7 mouse cellular contexts compared by ENCODE assay signal in genomic region chr3:153944335-153944990, GRCm38 (mm10). TPM values are rescaled to one million over a fixed set of nuclear protein-coding genes. Genes with fewer than 3 reads are reported as not detected.
DNase-seq lines count a peak whose midpoint lies in the region; ATAC-seq lines count a peak whose summit lies in the region.

Gene Acadm (minus strand): TSS chr3:153944632.

- H3K9ac ChIP-seq in intestine, embryonic 15.5 days = peak within 1 kb of the TSS; percentile 82

- WGBS in intestine, embryonic 15.5 days = under 1% methylated on average over 41 of the region's 41 CpGs
- WGBS in midbrain, embryonic 10.5 days = under 1% methylated on average over 41 of the region's 41 CpGs

- peak within 1 kb of the TSS; percentile 73 for H3K4me2 ChIP-seq in intestine, embryonic 15.5 days (replicated peaks)

- no peaks in the 10 kb centered on the region for H3K9me3 ChIP-seq in intestine, embryonic 15.5 days
- H3K9me3 ChIP-seq in midbrain, embryonic 10.5 days (replicated peaks) = no peaks in the 10 kb centered on the region

- H3K36me3 ChIP-seq in intestine, embryonic 15.5 days = no peaks in the 10 kb centered on the region
- peaks cover 12% of the 10 kb centered on the region for H3K36me3 ChIP-seq in midbrain, embryonic 10.5 days

- intact Hi-C loops in gastrocnemius, postnatal 36 days (cut with DNase I) = loop anchor here (2.0 to 10.0 kb wide), 2 partner anchors 32 to 650 kb away; partner anchors contain the start of genes Cryz, Rabggtb and Tyw3
- intact Hi-C loops in left cerebral cortex, postnatal 25 days (cut with DNase I) = loop anchor here (2.0 kb wide), 1 partner anchor 32 kb away; the partner anchor contains the start of gene Rabggtb

- ATAC-seq in intestine, embryonic 15.5 days = peak; percentile 98

- H3K27ac ChIP-seq in intestine, embryonic 15.5 days = peak within 1 kb of the TSS; percentile 86
- peak within 1 kb of the TSS; percentile 94 for H3K27ac ChIP-seq in midbrain, embryonic 10.5 days (replicated peaks)

- H3K4me3 ChIP-seq in intestine, embryonic 15.5 days (replicated peaks) = peak within 1 kb of the TSS; percentile 83
- peak within 1 kb of the TSS; percentile 87 for H3K4me3 ChIP-seq in midbrain, embryonic 10.5 days

- H3K4me1 ChIP-seq in intestine, embryonic 15.5 days (replicated peaks) = peaks cover 5% of the 10 kb centered on the region
- peaks cover 23% of the 10 kb centered on the region for H3K4me1 ChIP-seq in midbrain, embryonic 10.5 days

- peak; percentile 98 to 99 for DNase-seq in adrenal gland, adult 18-20 months (ENCODE audit: low spot score in 2 of 2)
- DNase-seq in embryo, embryonic 11 days = peak; percentile 100
- DNase-seq in gastrocnemius, postnatal 36 days = peak; percentile 98
- DNase-seq in left cerebral cortex, postnatal 25 days (ENCODE audit: low spot score in 2 of 2) = peak; percentile 89 to 93
- DNase-seq in midbrain, embryonic 10.5 days (ENCODE audit: low spot score) = peak; percentile 99
- DNase-seq in right cerebral cortex, postnatal 4 days = peak; percentile 88

- H3K27me3 ChIP-seq in intestine, embryonic 15.5 days (replicated peaks) = no peaks in the 10 kb centered on the region
- no peaks in the 10 kb centered on the region for H3K27me3 ChIP-seq in midbrain, embryonic 10.5 days (ENCODE audit: low read depth, poor library complexity, severe bottlenecking)

RNA-seq across cellular contexts. Expression of gene Acadm, which starts in this region (rescaled TPM):
- total RNA-seq in adrenal gland, adult 18-20 months (2021) = 100 to 1,000 TPM; 734 to 946 TPM
- total RNA-seq in gastrocnemius, postnatal 36 days (2021) = 100 to 1,000 TPM; 302 to 349 TPM
- polyA plus RNA-seq in intestine, embryonic 15.5 days (2015; fragmentation: Nextera tagmentation; extraction: Ambion mirVana) = 112 and 118 TPM in 2 replicates
- total RNA-seq in left cerebral cortex, postnatal 25 days (2021) = 10 to 100 TPM; 39.9 to 46.3 TPM
- 44.4 and 53.5 TPM in 2 replicates for polyA plus RNA-seq in midbrain, embryonic 10.5 days (2016; fragmentation: Nextera tagmentation; extraction: Ambion mirVana)

Comparison
In these comparisons a context has a peak if more than half of its experiments do, and no peak if none do; other contexts are left out.
1. Peak in every context shown above with its lines: DNase-seq, ATAC-seq, H3K4me3 ChIP-seq and H3K27ac ChIP-seq.
2. RNA of gene Acadm (total RNA-seq): 734 to 946 TPM in adrenal gland, adult 18-20 months and 302 to 349 TPM in gastrocnemius, postnatal 36 days; 39.9 to 46.3 TPM in left cerebral cortex, postnatal 25 days; every median in the first group is over 4 times any median in the second.